Mouse (Mus musculus) v-Abl transformed pro-B cells (cell line): Measurements from ENCODE around the gene Gm13119.
"Not testable (repeated sequence)": the region's sequence is repeated elsewhere in the genome, so short reads cannot be mapped to it uniquely, and the experiment has no call there.

ENCODE experiments used
- in situ Hi-C, 2 experiments: fragments of 400-800 bp; cut with MboI; formaldehyde crosslinking; loops; one replicate each; pipeline ENCODE4 v1.15.1; 2025; ENCODE audit not compliant: unreplicated experiment in 2 of 2

The Gm13119 gene

GRCm38 (mm10) chr4:144357642-144358041 lies at the start of gene Gm13119:
Gene Gm13119 (plus strand): TSS chr4:144357942.
- in situ Hi-C loops = not testable (repeated sequence)

- in situ Hi-C loops = not testable (repeated sequence)
These were observed 44.9 kb upstream of the Gm13119 start for GRCm38 (mm10) chr4:144312666-144313460.

- in situ Hi-C loops = not testable (repeated sequence)
These were observed 27.8 kb upstream of the Gm13119 start, which contains the start of gene Gm13128 for GRCm38 (mm10) chr4:144329949-144330348. Gene Gm13128 (plus strand): TSS chr4:144330249.

DNA sequence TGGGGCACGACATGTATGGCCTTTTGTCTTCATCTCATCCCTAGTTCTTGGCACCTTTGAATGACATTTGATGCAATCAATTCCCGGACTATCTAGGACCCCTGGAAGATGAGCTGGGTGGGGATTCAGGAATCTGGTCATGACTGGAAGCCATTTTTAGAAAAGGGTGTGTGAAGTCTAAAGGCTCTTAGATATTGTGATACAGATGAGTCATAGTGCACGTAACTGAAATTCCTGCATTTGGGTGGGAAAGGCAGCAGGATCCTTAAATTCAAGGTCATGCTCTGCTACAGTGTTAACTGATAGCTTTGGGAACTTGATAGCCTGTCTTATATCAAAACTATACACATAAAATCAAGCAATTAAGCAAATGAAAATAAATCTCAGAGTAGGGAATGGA lies 21.9 kb upstream of the Gm13119 start:
- in situ Hi-C loops = not testable (repeated sequence)

GRCm38 (mm10) chr4:144377911-144378310 lies 20.2 kb downstream of the Gm13119 start, which contains the start of gene Pramef20:
Gene Pramef20 (minus strand): TSS chr4:144377933.
- in situ Hi-C loops = no loop called here

GRCm38 (mm10) chr4:144396316-144396715 lies 38.6 kb downstream of the Gm13119 start:
- in situ Hi-C loops = no loop called here

DNA sequence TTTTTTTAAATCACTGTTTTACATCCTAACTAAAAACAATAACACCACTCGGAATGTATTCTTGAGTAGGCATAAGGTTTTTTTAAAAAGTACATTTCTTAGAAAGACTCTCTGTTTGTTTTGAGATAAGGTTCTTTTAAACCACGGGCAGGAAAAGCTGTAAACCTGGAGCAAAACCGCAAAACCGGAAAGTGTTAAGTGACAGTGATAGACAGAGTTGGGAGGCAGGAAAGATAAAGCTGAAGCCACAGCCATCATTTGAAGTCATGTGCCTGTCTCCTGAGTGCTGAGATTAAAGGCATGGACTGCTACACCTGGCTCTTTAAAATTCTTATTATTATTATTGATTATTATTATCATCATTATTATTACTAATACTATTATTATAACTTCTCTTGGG lies 45.0 kb downstream of the Gm13119 start:
- in situ Hi-C loops = no loop called here

DNA sequence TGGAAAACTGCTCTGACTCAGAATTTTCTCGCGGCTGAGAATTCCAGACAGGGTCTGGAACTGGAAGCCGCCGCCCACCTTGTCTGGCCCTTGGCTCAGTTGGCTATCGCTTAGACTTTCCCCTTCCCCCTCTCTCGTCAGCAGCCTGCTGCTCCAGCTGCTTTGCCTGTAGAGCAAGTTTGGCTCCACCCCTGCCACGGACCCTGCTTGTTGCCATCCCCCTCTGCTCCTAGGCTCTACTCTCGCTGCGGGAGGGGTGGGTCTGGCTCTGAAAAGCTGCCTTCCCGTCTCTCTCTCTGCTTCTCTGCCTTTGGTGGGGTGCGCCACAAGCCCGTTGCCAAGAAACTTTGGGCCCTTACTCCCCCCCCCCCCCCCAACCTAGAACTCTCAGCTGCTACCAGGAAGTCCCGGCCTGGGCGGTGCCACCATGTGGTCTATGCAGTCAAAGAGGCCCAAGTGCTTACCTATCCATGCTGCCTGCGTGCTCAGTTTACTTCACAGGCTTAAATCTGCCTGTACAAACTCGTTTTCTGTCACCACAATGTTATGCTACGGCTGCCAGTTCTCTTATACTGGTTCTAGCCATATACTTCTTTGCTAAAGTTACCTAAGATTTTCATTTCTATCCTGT lies 46.8 kb downstream of the Gm13119 start:
- in situ Hi-C loops = no loop called here

DNA sequence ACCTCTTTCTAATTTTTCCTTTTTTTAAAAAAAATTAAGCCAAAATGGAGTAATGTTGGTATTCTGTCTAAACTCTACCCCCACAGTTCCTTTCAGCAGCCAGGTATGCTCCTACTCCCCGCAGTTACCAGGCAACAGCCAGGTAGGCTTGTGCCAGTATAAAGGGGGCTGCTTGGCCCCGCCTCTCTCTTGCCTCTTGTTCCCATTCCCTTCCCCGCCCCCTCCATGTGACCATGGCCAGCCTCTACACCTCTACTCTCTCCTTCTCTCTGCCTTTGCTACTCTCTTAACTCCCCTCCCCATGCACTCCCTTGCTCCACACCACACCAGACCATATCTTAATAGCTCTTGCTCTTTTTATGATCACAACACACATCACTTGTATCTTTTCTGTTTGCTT lies 48.5 kb downstream of the Gm13119 start:
- in situ Hi-C loops = no loop called here

DNA sequence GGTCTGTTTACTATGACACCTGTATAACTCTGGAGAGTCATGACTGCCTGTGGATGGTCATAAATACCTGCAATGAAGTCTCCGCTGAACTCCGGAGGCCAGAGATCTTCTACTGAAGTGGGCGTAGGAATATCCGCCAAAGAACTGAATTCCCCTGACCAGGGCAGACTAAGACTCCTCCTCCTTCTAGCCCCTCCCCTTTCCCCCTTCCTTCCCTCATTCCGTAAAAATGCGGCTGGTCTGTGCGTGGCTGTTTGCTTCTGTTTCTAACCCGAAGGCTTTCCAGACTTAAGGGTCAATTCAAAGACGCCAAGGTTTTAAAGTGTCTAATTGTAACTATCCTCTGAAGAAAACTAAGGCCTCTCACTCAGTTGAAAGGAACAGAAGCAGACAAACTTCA lies 50.5 kb downstream of the Gm13119 start, which contains the start of gene Pramef12:
Pramef12 (minus strand) TSS at position 175 of the 400 bp plus-strand sequence.
- in situ Hi-C loops = no loop called here
